Mouse (Mus musculus) liver, embryonic 14.5 days (tissue): ENCODE results near the gene Krtap5-5.

Experiments used
- CTCF ChIP-seq: IDR thresholded peaks from 2 replicates; pipeline ENCODE4 v1.5.1; 2016; ENCODE audit warnings: antibody characterized with exemption, low read depth, control low read depth
- EP300 ChIP-seq: IDR thresholded peaks from 2 replicates; pipeline ENCODE4 v1.6.1; 2016; ENCODE audit warnings: antibody characterized with exemption, low read depth

DNA sequence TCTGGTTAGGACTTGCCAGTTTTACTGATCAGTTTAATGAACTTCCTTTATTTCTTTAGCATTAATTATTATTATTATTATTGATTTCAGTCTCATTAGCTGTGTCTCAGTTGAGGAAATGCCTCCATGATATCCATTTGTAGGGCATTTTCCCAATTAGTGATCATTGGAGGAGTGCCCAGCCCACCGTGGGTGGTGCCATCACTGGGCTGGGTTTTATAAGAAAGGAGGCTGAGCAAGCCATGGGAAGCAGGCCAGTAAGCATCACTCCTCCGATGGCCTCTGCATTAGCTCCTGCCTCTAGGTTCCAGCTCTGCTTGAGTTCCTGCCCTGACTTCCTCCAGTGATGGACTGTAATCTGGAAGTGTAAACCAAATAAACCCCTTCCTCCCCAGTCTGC lies 41.6 kb downstream of the Krtap5-5 start:
- TF ChIP-seq CTCF, result no peak
- TF ChIP-seq EP300, result no peak
